Mouse (Mus musculus) mouse embryonic stem cell (cell line): Measurements from ENCODE around the gene Rapgef2.

Experiments
- in situ Hi-C, 2 experiments: fragments of 300-500 bp; cut with MboI; formaldehyde crosslinking; loops; 1 replicate in 1 of 2; 3 replicates in 1 of 2; pipeline ENCODE4 v1.14.3; 2019 to 2020; ENCODE audit warnings: low sequenced_read_pairs in 2 of 2, low pct_unique_long_range_greater_than_20kb in 1 of 2, mixed read lengths in 1 of 2; ENCODE audit not compliant: unreplicated experiment in 1 of 2

Gene Rapgef2

GRCm38 (mm10) chr3:79286376-79287107 is at the start of gene Rapgef2:
Gene Rapgef2 (minus strand): TSS chr3:79286517.
- in situ Hi-C loops = no loop called here

DNA sequence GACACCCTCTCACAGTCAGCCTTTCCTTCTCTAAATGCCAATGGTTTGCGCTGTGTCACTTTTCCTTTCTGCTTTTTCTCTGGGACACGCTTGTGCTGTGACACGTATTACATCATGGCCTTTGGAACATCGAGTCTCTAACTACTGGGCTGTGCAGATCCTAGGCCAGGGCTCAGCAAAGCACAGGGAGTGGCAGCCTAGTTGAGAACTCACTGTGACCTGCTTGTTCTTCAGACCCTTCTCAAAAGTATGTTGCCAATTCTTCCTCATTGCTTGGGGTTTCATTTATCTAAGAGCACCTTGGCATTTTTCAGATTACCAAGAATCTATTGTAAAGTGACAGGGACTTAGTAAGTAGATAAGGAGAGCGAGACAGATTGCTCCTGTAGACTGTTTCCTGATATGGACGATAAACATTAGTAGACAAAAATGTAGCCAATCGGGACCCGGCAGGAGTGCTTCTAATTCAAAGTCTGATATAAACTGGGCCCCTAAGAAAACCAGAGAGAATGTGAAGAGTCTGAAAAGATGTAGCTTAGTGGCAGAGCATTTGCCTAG is 47.4 kb upstream of the Rapgef2 start:
- in situ Hi-C loops = no loop called here

- in situ Hi-C loops = no loop called here
Observed at GRCm38 (mm10) chr3:79333051-79333450, 46.7 kb upstream of the Rapgef2 start.

GRCm38 (mm10) chr3:79329691-79330315 is 43.5 kb upstream of the Rapgef2 start:
- in situ Hi-C loops = no loop called here

DNA sequence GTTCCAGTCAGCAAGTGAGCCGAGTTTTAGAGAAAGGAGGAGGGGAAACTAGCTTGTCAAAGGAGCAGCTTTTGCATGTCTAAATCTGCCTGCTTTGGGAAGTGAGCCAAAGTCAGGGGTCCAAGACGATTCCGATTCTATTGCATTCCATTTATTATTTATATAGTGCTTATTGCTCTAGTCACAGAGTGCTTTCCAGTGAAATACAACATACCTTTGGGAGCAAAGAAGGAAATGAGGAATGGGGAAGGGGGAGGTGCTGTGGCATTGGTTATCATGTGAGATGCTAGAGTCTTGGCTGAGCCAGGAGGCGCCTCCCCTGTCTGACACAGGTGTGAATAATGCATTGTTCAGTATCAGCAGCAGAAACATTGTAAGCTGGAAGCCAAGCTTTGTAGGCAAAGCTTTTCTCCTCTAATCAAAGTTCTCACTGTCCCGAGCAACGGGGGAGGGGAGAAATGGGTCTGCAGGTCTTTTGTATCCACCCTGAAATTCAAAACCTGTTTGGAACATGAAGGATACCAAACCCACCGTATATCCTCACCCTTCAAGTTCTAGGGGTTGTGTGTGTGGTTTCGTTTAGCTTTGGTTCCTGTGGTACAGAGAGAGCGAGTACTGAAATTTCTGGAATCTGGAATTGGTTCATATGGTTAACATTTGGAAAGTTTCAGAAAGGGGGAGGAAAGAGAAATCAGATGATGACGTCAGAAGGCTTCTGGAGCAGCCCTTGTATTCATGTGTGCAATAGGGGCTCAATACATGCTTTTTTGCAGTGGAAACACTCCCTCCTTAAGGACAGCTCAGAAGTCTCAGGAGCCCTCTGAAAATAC is 38.6 kb upstream of the Rapgef2 start:
- in situ Hi-C loops = no loop called here

DNA sequence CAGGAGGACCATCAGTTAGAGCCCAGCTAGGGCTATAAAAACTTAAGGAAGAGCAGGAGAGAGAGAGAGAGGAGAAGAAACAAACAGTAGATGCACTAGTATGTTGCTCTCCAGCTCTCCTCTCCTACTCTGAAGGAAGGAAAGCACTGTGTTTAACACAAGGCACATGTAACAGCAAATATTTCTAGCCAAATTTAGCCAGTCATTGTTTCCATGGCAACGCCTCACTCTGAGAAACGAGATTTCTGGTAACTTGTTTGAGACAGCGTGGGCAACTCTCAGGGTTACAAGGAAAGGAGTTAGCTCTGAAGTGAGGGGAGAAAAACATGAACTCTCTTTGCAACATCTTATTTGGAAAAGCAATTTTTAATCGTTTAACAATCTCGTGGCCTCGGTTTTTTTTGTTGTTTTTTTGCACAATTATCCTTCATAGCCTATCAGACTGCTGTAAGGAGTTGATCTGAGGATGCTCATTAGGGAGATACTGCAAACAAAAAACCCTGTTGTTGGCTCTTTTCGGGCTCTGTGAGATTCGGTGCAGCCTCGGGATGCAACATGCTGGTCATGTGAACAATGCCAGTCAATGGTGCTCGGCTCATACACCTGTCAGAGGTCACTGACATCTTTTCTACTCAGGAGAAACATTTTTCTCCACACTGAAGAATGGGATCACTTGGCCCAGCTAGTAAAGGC is 27.8 kb upstream of the Rapgef2 start:
- in situ Hi-C loops = no loop called here

DNA sequence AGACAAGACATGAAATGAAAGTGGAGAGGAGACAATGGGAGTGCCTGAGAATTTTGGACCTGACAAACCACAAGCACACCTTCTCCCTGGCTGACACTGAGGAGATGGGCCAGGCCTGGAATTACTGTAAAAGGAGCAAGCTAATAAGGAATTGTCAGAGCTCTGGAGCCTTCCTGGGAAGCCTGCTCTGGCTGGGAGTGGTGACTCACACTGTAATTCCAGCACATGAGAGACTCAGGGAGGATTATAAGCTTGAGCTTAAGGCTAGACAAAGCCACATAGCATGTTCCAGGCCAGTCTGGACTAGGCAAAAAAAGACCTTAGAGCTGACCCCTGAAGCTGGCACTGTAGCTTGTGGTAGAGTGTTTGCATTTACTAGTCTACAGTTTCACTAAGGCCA is 25.6 kb upstream of the Rapgef2 start:
- in situ Hi-C loops = no loop called here

- in situ Hi-C loops = no loop called here
Observed at GRCm38 (mm10) chr3:79310184-79310583, 23.9 kb upstream of the Rapgef2 start.

DNA sequence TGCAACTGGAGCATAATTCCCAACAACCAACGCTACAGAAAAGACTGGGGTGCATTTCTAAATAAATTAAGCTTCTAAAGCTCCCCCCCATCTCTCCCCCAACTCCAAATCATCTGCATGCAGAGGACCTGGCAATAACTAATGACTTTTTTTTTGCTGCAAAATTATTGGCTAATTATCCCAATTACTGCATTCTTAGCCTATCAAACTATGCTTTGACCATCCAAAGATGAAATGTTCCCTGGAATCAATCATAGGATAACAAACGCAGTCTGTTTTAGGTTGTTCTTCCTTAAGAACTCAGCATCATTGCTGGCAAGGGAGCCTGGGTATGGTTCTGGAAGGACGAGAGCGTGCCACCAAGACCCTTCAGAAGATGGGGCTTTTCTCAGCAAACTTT is 22.3 kb upstream of the Rapgef2 start:
- in situ Hi-C loops = no loop called here

DNA sequence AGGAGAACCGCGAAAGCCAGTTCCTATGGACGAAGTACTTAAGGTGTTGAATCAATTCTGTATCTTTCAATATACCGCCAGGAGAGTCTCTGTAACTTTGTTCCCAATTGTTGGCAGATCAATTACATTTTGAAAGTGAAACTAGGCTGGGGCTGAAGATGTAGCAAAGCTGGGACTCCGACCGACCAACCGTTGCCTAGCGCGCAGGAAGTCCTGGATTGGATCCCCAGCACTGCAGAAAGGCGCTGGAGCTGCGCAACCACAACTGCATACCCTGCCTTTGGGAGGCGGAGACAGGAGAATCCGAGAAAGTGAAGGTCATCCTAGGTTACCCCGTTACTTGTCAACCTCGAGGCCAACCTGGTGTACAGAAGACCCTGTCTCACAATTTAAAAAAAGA is 13.1 kb upstream of the Rapgef2 start:
- in situ Hi-C loops = no loop called here

DNA sequence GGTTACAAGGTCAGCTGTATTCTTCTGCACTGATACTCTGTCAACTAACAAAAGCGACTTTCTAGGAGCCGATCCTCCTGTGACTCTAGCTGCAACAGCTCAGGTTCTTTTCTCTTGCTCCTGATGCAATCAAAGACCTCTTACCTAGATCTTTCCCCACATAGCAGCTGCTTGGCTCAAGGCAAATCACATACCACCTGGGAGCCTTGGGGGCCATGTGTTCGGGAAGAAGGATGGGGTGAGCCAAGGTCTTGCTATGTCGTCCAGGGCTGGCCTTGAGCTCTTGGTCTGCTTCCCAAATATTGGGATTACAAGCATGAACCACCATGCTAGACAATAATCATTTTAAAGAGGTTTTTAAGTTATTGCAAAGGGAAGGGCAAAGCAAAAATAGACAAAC is 11.0 kb upstream of the Rapgef2 start:
- in situ Hi-C loops = no loop called here

DNA sequence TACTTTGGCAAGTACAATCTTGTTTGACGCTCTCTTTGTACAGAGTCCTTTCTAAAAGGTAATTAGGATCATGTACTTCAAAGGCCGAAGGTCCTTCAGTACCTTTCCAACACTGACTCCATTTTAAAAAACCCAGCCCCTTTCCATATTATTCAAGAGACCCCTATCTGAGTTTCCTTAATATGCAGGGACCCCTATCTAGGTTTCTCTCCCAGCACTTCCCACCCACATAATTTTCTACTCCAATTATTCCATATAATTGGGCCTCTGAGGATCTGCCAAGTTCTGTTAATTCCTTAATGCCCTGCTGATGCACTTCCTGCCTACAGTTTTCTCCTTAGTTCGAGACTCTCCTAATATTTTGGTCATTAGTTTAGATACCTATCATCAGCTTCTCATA is 10.3 kb upstream of the Rapgef2 start:
- in situ Hi-C loops = no loop called here

DNA sequence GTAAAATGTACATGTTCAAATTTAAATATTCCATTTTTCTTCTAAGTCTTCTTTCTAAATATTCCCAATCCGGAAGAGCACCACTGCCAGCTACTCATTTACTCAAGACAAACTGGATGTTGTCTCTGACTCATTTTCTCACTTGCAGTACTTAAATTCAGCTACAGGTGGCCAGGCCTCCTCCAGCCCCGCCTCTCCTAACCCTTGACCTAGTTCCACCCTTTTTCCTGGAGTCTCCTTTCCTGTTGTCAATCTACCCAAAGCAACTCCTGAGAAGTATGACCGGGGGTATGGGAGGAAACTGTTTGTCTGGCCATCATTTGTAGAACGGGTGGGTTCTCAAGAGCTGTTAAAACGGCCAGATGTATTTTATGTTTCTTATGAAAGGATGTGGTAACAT is 9.7 kb upstream of the Rapgef2 start:
- in situ Hi-C loops = no loop called here

GRCm38 (mm10) chr3:79294701-79295100 is 8.4 kb upstream of the Rapgef2 start:
- in situ Hi-C loops = no loop called here

DNA sequence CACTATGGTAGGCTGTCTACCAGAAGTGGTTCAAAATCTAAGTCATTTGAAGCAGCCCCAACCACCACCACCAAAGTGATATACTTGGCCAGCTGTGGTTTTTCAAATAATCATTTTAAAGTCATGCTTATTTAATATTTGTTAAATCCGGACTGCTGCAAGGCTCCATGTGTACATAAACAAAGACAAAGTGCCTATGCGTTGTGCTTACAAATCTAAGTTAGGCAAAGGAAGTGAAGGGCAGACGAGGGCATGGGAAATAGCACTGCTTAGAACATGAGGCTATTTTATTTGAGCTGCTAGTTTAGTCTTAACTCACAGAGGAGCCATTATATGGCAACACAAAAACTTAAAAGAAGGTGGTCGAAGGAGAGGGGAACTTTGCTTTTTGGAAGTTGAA is 6.7 kb upstream of the Rapgef2 start:
- in situ Hi-C loops = no loop called here

GRCm38 (mm10) chr3:79289050-79289449 is 2.7 kb upstream of the Rapgef2 start:
- in situ Hi-C loops = no loop called here

DNA sequence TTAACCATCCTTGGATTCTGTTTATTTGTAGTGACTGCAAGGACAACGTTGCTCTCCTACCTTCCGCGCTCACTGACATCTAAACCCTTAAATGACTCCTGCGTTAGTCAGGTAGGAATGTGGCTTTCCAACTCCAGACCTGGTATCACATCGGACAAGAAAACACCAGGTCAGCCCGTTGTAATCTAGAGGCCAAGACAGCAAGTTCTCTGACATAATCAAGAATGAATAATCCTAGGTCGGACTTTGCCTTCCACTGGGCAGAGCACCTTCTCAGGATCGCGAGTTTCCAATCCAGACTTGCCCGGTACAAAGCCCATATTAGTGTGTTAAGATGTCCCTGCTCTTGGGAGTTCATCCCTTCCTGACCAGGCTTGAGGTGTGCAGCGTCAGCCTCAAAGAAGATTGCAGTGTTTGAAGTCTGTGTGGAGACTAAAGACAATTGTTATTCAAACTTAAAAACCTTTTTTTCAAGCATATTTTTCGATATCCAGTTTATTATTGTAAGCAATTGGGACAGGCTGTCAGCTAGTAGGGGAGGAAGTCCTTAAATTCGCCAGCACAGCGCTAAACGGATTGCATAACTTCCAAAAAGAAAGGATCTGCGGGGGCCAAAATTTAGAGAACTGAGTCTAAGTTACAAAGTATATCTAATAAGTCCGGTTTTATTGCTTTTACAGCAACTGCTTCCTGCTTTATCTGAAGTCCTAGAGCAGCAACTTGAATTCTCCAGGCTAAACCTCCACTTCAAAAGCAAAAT is 1.6 kb upstream of the Rapgef2 start:
- in situ Hi-C loops = no loop called here

- in situ Hi-C loops = no loop called here
Observed at GRCm38 (mm10) chr3:79287108-79287576, 825 bp upstream of the Rapgef2 start.
